41 mouse cellular contexts compared by ENCODE assay signal in the genomic region with DNA sequence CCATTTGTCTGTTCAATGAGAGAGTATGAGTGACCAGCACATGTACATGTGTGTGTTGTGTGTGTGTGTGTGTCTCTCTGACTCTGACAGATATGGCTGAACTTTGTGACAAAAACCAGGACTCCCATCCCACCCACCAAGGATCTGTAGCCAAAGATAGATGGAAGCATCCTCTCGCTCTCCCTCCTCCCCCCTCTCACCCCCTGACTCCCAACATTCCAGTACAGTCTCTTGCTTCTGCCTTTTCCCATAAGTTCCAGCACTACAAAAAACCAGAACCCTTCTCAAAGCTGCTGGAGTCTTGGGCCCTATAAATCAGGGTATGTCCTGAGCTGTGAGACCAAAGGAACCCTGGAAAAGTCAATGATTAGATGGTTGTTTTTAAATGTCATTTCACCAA. TPM values are rescaled to one million over a fixed set of nuclear protein-coding genes. Genes with fewer than 3 reads are reported as not detected.
"Had no signal": no experiment of that assay in that cellular context is flagged by ENCODE, and none has a peak within 500 bp of the region (broad histone marks: within the 10 kb centered on the region; RNA-seq: fewer than 3 reads in every experiment).

No protein-coding gene starts in this region.

- H3K27ac ChIP-seq: heart, adult 2 months; heart, embryonic 13.5 days; heart, embryonic 15.5 days; hindbrain, embryonic 13.5 days; hindbrain, embryonic 15.5 days; hindbrain, postnatal 0 days; limb, embryonic 13.5 days; limb, embryonic 15.5 days; liver, embryonic 12.5 days; liver, embryonic 14.5 days had no signal

- H3K36me3 ChIP-seq: heart, embryonic 13.5 days; heart, embryonic 15.5 days; hindbrain, embryonic 13.5 days; hindbrain, embryonic 15.5 days; limb, embryonic 13.5 days; limb, embryonic 15.5 days; liver, embryonic 12.5 days had no signal

- H3K27me3 ChIP-seq: heart, embryonic 13.5 days; heart, embryonic 15.5 days; hindbrain, embryonic 13.5 days; hindbrain, embryonic 15.5 days; limb, embryonic 13.5 days; limb, embryonic 15.5 days had no signal

- DNase-seq: gastrocnemius, postnatal 25 days; heart, adult 2 months; heart, postnatal 14 days; heart, postnatal 36 days; kidney, adult 11 months; kidney, adult 2 months; kidney, adult 9 months; kidney, postnatal 14 days; kidney, postnatal 36 days; layer of hippocampus, adult 9-11 months; layer of hippocampus, postnatal 36 days; left cerebral cortex, postnatal 4 days had no signal

- H3K4me2 ChIP-seq: heart, embryonic 11.5 days; heart, embryonic 13.5 days; heart, embryonic 15.5 days; hindbrain, embryonic 13.5 days; hindbrain, embryonic 15.5 days; limb, embryonic 13.5 days; limb, embryonic 15.5 days; liver, embryonic 12.5 days had no signal

- H3K4me1 ChIP-seq: hindbrain, embryonic 13.5 days; hindbrain, embryonic 15.5 days; limb, embryonic 13.5 days; limb, embryonic 15.5 days; liver, embryonic 12.5 days had no signal

- H3K9ac ChIP-seq: heart, embryonic 13.5 days; heart, embryonic 15.5 days; hindbrain, embryonic 13.5 days; hindbrain, embryonic 15.5 days; limb, embryonic 13.5 days; limb, embryonic 15.5 days; liver, embryonic 12.5 days; liver, embryonic 14.5 days had no signal

- H3K4me3 ChIP-seq: heart, adult 2 months; heart, embryonic 13.5 days; heart, embryonic 15.5 days; hindbrain, embryonic 13.5 days; hindbrain, embryonic 15.5 days; limb, embryonic 13.5 days; limb, embryonic 15.5 days; liver, embryonic 12.5 days had no signal

- ATAC-seq: hindbrain, postnatal 0 days; liver, embryonic 12.5 days had no signal

- H3K9me3 ChIP-seq: heart, embryonic 13.5 days; heart, embryonic 15.5 days; hindbrain, embryonic 13.5 days; hindbrain, embryonic 15.5 days; limb, embryonic 13.5 days; limb, embryonic 15.5 days; liver, embryonic 12.5 days had no signal

RNA-seq across cellular contexts. Expression of gene Kcnk3, which starts 19.5 kb away (rescaled TPM):
- total RNA-seq: granulocyte monocyte progenitor cell, adult 5-6 weeks had no signal

RNA-seq across cellular contexts. Expression of gene Cib4, which starts 22.8 kb away (rescaled TPM):
- total RNA-seq: gastrocnemius, adult 18-20 months; gastrocnemius, adult 8-10 months; gastrocnemius, postnatal 25 days; gastrocnemius, postnatal 4 days; granulocyte monocyte progenitor cell, adult 5-6 weeks; heart, adult 2 months; heart, postnatal 14 days; heart, postnatal 36 days; hematopoietic stem cell, adult 5-6 weeks; hindbrain, postnatal 0 days; layer of hippocampus, adult 18-20 months; layer of hippocampus, adult 8-10 months; layer of hippocampus, postnatal 14 days; layer of hippocampus, postnatal 36 days; left cerebral cortex, adult 18-20 months; left cerebral cortex, adult 8-10 months; left cerebral cortex, postnatal 10 days; left cerebral cortex, postnatal 25 days; left cerebral cortex, postnatal 4 days; liver, adult 2 months had no signal
- polyA plus RNA-seq: heart, adult 2 months; heart, embryonic 11.5 days; heart, embryonic 13.5 days; heart, embryonic 15.5 days; heart, postnatal 0 days; hindbrain, embryonic 11.5 days; hindbrain, embryonic 13.5 days; hindbrain, embryonic 15.5 days; hindbrain, postnatal 0 days; kidney, adult 2 months; kidney, embryonic 16.5 days; large intestine, adult 2 months; limb, embryonic 11.5 days; limb, embryonic 15.5 days; liver, adult 2 months; liver, embryonic 12.5 days; liver, embryonic 14.5 days; liver, embryonic 16.5 days had no signal
